Mouse (Mus musculus) MEL (cell line): ENCODE measurements around the gene Hkdc1. TPM values are rescaled to one million over a fixed set of nuclear protein-coding genes. Genes with fewer than 3 reads are reported as not detected.
A peak's percentile ranks its signal among the peaks of the same experiment; 100 is the strongest.

Experiments used
- DNase-seq: peaks from one replicate; pipeline ENCODE4 v3.0.0; 2011; ENCODE audit warnings: low read depth, low spot score
- H3K27ac ChIP-seq: 2 replicates; pipeline ENCODE4 v1.5.1; 2012; ENCODE audit warnings: low read depth, mild to moderate bottlenecking, control low read depth, low read length, moderate library complexity; ENCODE audit not compliant: control insufficient read depth
- H3K27me3 ChIP-seq, 2 experiments: fragments of 150-350 bp in 1 of 2; sonication (generic) in 1 of 2; 2 replicates each; pipeline ENCODE4 v1.6.1; 2012; ENCODE audit warnings: low read length in 2 of 2, mild to moderate bottlenecking in 2 of 2, improper control_type of control experiment in 1 of 2, moderate library complexity in 1 of 2; ENCODE audit not compliant: insufficient read depth in 2 of 2, control insufficient read depth in 1 of 2
- H3K36me3 ChIP-seq, 2 experiments: 2 replicates each; pipeline ENCODE4 v1.6.1; 2012 to 2014; ENCODE audit warnings: low read length in 2 of 2, improper control_type of control experiment in 1 of 2, inconsistent platforms in 1 of 2, mild to moderate bottlenecking in 1 of 2; ENCODE audit not compliant: insufficient read depth in 2 of 2, control insufficient read depth in 1 of 2
- H3K4me1 ChIP-seq, 2 experiments: fragments of 150-350 bp in 1 of 2; sonication (generic) in 1 of 2; 2 replicates each; pipeline ENCODE4 v1.6.1; 2012; ENCODE audit warnings: low read length in 2 of 2, improper control_type of control experiment in 1 of 2, mild to moderate bottlenecking in 1 of 2; ENCODE audit not compliant: insufficient read depth in 2 of 2, control insufficient read depth in 1 of 2
- H3K4me3 ChIP-seq, 2 experiments: fragments of 150-350 bp in 1 of 2; sonication (generic) in 1 of 2; 2 replicates each; pipeline ENCODE4 v1.5.1; 2012; ENCODE audit warnings: low read depth in 2 of 2, low read length in 2 of 2, mild to moderate bottlenecking in 2 of 2, moderate library complexity in 2 of 2, control low read depth in 1 of 2, improper control_type of control experiment in 1 of 2; ENCODE audit not compliant: control insufficient read depth in 1 of 2, insufficient read depth in 1 of 2
- H3K79me2 ChIP-seq: 2 replicates; pipeline ENCODE4 v1.6.1; 2012; ENCODE audit warnings: mild to moderate bottlenecking, low read length, moderate library complexity; ENCODE audit not compliant: control insufficient read depth, poor library complexity, insufficient read depth
- H3K9ac ChIP-seq: 2 replicates; pipeline ENCODE4 v1.6.1; 2012; ENCODE audit warnings: low read depth, mild to moderate bottlenecking, control low read depth, low read length, moderate library complexity; ENCODE audit not compliant: control insufficient read depth, poor library complexity, severe bottlenecking
- H3K9me3 ChIP-seq: fragments of 150-350 bp; sonication (generic); replicated peaks from 2 replicates; pipeline ENCODE4 v1.6.1; 2012; ENCODE audit warnings: mild to moderate bottlenecking, low read length, improper control_type of control experiment, moderate library complexity; ENCODE audit not compliant: insufficient read depth
- CHD1 ChIP-seq: IDR thresholded peaks from 2 replicates; pipeline ENCODE4 v1.6.1; 2012; ENCODE audit warnings: low read depth, mild to moderate bottlenecking, inconsistent platforms, low read length, improper control_type of control experiment
- CHD2 ChIP-seq: IDR thresholded peaks from 2 replicates; pipeline ENCODE4 v1.6.1; 2011; ENCODE audit warnings: low read length, improper control_type of control experiment
- GATA1 ChIP-seq: IDR thresholded peaks from 2 replicates; pipeline ENCODE4 v1.6.1; 2011; ENCODE audit warnings: low read depth, low read length, improper control_type of control experiment
- JUND ChIP-seq: IDR thresholded peaks from 2 replicates; pipeline ENCODE4 v1.6.1; 2011; ENCODE audit warnings: low read depth, mild to moderate bottlenecking, improper control_type of control experiment, low read length
- KAT2A ChIP-seq: conservative IDR thresholded peaks from 2 replicates; pipeline ENCODE4 v1.6.1; 2012; ENCODE audit warnings: low read depth, low read length, improper control_type of control experiment, inconsistent platforms
- MAFK ChIP-seq: IDR thresholded peaks from 2 replicates; pipeline ENCODE4 v1.6.1; 2011; ENCODE audit warnings: low read depth, mild to moderate bottlenecking, low read length, improper control_type of control experiment, borderline replicate concordance
- MAX ChIP-seq: IDR thresholded peaks from 2 replicates; pipeline ENCODE4 v1.6.1; 2011; ENCODE audit warnings: low read length, improper control_type of control experiment
- MAZ ChIP-seq: IDR thresholded peaks from 2 replicates; pipeline ENCODE4 v1.6.1; 2012; ENCODE audit warnings: low read depth, mild to moderate bottlenecking, inconsistent platforms, low read length, improper control_type of control experiment
- MXI1 ChIP-seq: IDR thresholded peaks from 2 replicates; pipeline ENCODE4 v1.6.1; 2011; ENCODE audit warnings: mild to moderate bottlenecking, low read depth, low read length, improper control_type of control experiment
- MYB ChIP-seq: IDR thresholded peaks from 2 replicates; pipeline ENCODE4 v1.6.1; 2011; ENCODE audit warnings: mild to moderate bottlenecking, low read depth, low read length, improper control_type of control experiment
- NRF1 ChIP-seq: IDR thresholded peaks from 2 replicates; pipeline ENCODE4 v1.6.1; 2014; ENCODE audit warnings: low read depth, mild to moderate bottlenecking, inconsistent platforms, low read length, improper control_type of control experiment, moderate library complexity; ENCODE audit not compliant: poor library complexity, insufficient read depth, severe bottlenecking
- RAD21 ChIP-seq: IDR thresholded peaks from 2 replicates; pipeline ENCODE4 v1.6.1; 2011; ENCODE audit warnings: mild to moderate bottlenecking, low read depth, low read length, improper control_type of control experiment
- SIN3A ChIP-seq: IDR thresholded peaks from 2 replicates; pipeline ENCODE4 v1.6.1; 2012; ENCODE audit warnings: low read length, improper control_type of control experiment, inconsistent platforms
- UBTF ChIP-seq: IDR thresholded peaks from 2 replicates; pipeline ENCODE4 v1.6.1; 2012; ENCODE audit warnings: low read depth, mild to moderate bottlenecking, inconsistent platforms, low read length, improper control_type of control experiment, moderate library complexity, borderline replicate concordance; ENCODE audit not compliant: insufficient read depth
- USF1 ChIP-seq: IDR thresholded peaks from 2 replicates; pipeline ENCODE4 v1.6.1; 2014; ENCODE audit warnings: low read depth, mild to moderate bottlenecking, inconsistent platforms, low read length, improper control_type of control experiment, moderate library complexity
- ZKSCAN1 ChIP-seq: IDR thresholded peaks from 2 replicates; pipeline ENCODE4 v1.6.1; 2012; ENCODE audit warnings: low read depth, mild to moderate bottlenecking, inconsistent platforms, low read length, improper control_type of control experiment, moderate library complexity
- ZMIZ1 ChIP-seq: IDR thresholded peaks from 2 replicates; pipeline ENCODE4 v1.6.1; 2012; ENCODE audit warnings: low read depth, mild to moderate bottlenecking, inconsistent platforms, low read length, improper control_type of control experiment, moderate library complexity
- polyA plus RNA-seq, 2 experiments: library from polyadenylated mRNA; stranded (reverse) in 1 of 2; unstranded in 1 of 2; fragments of >175 nt in 1 of 2; fragments of >200 nt in 1 of 2; gene quantifications; 2 replicates each; pipeline versions ENCODE4 v1.2.1 to v1.2.4; 2012; ENCODE audit warnings: low replicate concordance in 2 of 2, low read depth in 1 of 2; ENCODE audit not compliant: insufficient read length in 2 of 2, insufficient read depth in 1 of 2, missing spikeins in 1 of 2
- total RNA-seq: library from RNA; depleted of rRNA; stranded (reverse); fragments of 300-350 nt; gene quantifications from 2 replicates; pipeline ENCODE4 v1.2.3, GENCODE M21; 2012; rRNA removed

The Hkdc1 gene
- total and polyA plus RNA-seq, 3 experiments: 0.38 to 0.42 TPM; not detected in 1

DNA sequence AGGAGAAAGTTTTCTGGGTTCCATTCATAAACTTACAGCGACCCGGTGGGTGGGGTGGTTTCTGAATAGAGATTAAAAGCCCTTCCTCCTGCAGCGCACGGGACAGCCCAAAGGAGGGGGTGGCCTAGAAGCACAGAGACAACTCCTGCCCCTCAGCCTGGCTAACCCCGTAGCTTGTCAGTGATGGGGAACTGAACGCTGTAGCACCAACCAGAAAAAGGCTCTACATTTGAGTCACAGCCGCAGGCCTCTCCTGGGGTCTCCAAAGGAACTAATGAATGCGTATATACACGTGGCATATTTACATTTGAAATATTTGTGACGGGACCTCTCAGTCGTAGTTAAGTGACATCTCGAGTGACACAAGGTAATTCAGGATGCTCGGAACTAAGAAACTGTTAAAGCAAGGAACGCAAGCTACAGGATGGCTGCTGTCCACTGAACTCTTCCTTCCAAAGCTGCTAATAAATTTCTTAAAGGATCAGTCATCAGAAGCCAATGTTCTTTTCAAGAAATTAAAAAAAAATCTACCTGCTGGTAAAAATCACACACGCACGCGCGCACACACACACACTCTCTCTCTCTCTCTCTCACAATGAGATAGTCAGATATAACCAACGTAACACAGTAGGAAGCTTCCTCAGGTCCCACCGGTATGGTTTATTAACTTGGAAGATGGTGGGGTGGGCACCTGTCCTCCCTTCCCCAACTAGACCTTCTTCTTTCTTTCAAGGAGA lies 87.4 kb downstream of the Hkdc1 start (continued):
- TF ChIP-seq USF1 (no peak), RAD21 (no peak), CHD1 (0 out of 2 replicates have a peak, but pooled peaks have one; percentile 87), MAZ (peak; percentile 85; the same call in 1 of the 2 replicates)

DNA sequence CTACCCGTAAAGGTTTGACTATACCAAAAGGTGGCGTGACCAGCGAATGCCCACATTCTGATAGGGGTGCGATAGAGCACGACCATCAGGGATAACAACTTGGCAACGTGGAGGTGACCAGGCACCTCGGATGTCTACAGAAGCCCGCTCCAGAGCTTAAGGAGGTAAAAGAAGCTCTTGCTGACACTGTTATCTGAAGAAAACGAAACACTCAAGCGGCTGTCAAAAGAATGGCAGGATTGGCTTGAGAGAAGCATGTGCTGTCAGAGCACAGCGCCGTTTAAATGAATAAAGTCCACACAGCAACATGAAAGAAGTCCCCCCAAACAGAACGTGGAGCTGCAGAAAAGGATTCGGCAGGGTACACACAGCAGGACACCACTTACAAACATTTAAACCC lies 89.0 kb downstream of the Hkdc1 start:
- TF ChIP-seq JUND: no peak
- TF ChIP-seq MYB: no peak
- TF ChIP-seq MAX: 0 out of 2 replicates have a peak, but pooled peaks have one; percentile 21
- TF ChIP-seq MXI1: peak; percentile 86
- TF ChIP-seq GATA1: peak; percentile 41; the same call in 1 of the 2 replicates
- no peak for TF ChIP-seq KAT2A
- TF ChIP-seq UBTF: no peak
- TF ChIP-seq SIN3A: peak; percentile 55; the same call in 1 of the 2 replicates
- TF ChIP-seq MAFK: no peak
- TF ChIP-seq NRF1: no peak
- no peak for TF ChIP-seq CHD2
- no peak for TF ChIP-seq ZMIZ1
- no peak for TF ChIP-seq ZKSCAN1
- no peaks in the 10 kb centered on the region for H3K9me3 ChIP-seq
- peaks cover 0 to 48% of the 10 kb centered on the region in 2 experiments; a peak in 2 of 4 replicates for H3K36me3 ChIP-seq
- peak overlapping the region; percentile 25 to 55 for H3K4me3 ChIP-seq
- peaks cover 16 to 61% of the 10 kb centered on the region in 2 experiments for H3K4me1 ChIP-seq
- DNase-seq: peak; percentile 74
- H3K79me2 ChIP-seq: peaks cover 34% of the 10 kb centered on the region
- H3K9ac ChIP-seq: peak overlapping the region; percentile 73
- H3K27me3 ChIP-seq: no peaks in the 10 kb centered on the region
- H3K27ac ChIP-seq: peak overlapping the region; percentile 92

Other genes starting within 250 kb of the Hkdc1 start
- gene Tspan15, start 191.2 kb downstream of the Hkdc1 start, total RNA-seq: 0.23 and 0.52 TPM in 2 replicates
- 1 to 10 TPM in 1 of 2 experiments, not detected in 1; 2.2 TPM for gene Tspan15, start 191.2 kb downstream of the Hkdc1 start, polyA plus RNA-seq
- not detected in 2 replicates for gene Tacr2, start 170.1 kb downstream of the Hkdc1 start, total RNA-seq
- gene Tacr2, start 170.1 kb downstream of the Hkdc1 start, polyA plus RNA-seq: under 1 TPM in 1 of 2 experiments, not detected in 1; 0.06 TPM
- 441 and 515 TPM in 2 replicates for gene Hk1, start 42.6 kb downstream of the Hkdc1 start, total RNA-seq
- 100 to 1,000 TPM; 192 to 740 TPM for gene Hk1, start 42.6 kb downstream of the Hkdc1 start, polyA plus RNA-seq
- gene 4930507D05Rik, start 27.0 kb upstream of the Hkdc1 start, total RNA-seq: 0.36 and 0.58 TPM in 2 replicates
- gene 4930507D05Rik, start 27.0 kb upstream of the Hkdc1 start, polyA plus RNA-seq: under 1 TPM in 1 of 2 experiments, not detected in 1; 0.33 TPM
- 42.3 and 51.8 TPM in 2 replicates for gene Supv3l1, start 27.2 kb upstream of the Hkdc1 start, total RNA-seq
- 10 to 100 TPM in 1 of 2 experiments, not detected in 1; 72.0 TPM for gene Supv3l1, start 27.2 kb upstream of the Hkdc1 start, polyA plus RNA-seq
- gene Vps26a, start 64.3 kb upstream of the Hkdc1 start, total RNA-seq: 34.2 and 43.6 TPM in 2 replicates
- gene Vps26a, start 64.3 kb upstream of the Hkdc1 start, polyA plus RNA-seq: 10 to 100 TPM in 1 of 2 experiments, not detected in 1; 64.1 TPM
- 217 and 236 TPM in 2 replicates for gene Srgn, start 105.0 kb upstream of the Hkdc1 start, total RNA-seq
- gene Srgn, start 105.0 kb upstream of the Hkdc1 start, polyA plus RNA-seq: 100 to 1,000 TPM in 1 of 2 experiments, not detected in 1; 164 TPM
- 17.3 and 17.6 TPM in 2 replicates for gene Kif1bp, start 156.0 kb upstream of the Hkdc1 start, total RNA-seq
- 100 to 1,000 TPM in 1 of 2 experiments, 10 to 100 TPM in 1; 24.7 to 177 TPM for gene Kif1bp, start 156.0 kb upstream of the Hkdc1 start, polyA plus RNA-seq
- gene Ddx21, start 179.8 kb upstream of the Hkdc1 start, total RNA-seq: 299 and 313 TPM in 2 replicates
- 1,000 to 10,000 TPM in 1 of 2 experiments, 100 to 1,000 TPM in 1; 386 to 2,442 TPM for gene Ddx21, start 179.8 kb upstream of the Hkdc1 start, polyA plus RNA-seq
- gene Ddx50, start 228.7 kb upstream of the Hkdc1 start, total RNA-seq: 48.6 and 51.8 TPM in 2 replicates
- 10 to 100 TPM in 1 of 2 experiments, not detected in 1; 71.5 TPM for gene Ddx50, start 228.7 kb upstream of the Hkdc1 start, polyA plus RNA-seq